Mouse (Mus musculus) CH12.LX (cell line): Measurements from ENCODE around the gene Lman2. TPM values are rescaled to one million over a fixed set of nuclear protein-coding genes. Genes with fewer than 3 reads are reported as not detected.

Experiments
- DNase-seq: peaks from one replicate; pipeline ENCODE4 v3.0.0-alpha.2; 2013; ENCODE audit errors: extremely low read depth
- H3K27ac ChIP-seq: 2 replicates; pipeline ENCODE4 v1.5.1; 2012; ENCODE audit warnings: low read depth, mild to moderate bottlenecking, control low read depth, moderate library complexity; ENCODE audit not compliant: insufficient read depth
- H3K27me3 ChIP-seq: replicated peaks from 2 replicates; pipeline ENCODE3; 2012; ENCODE audit warnings: inconsistent platforms
- H3K36me3 ChIP-seq, 2 experiments: replicated peaks in 1 of 2; 2 replicates each; pipeline versions ENCODE3 to v1.6.1; 2012; ENCODE audit warnings: inconsistent platforms in 1 of 2, low read length in 1 of 2, mild to moderate bottlenecking in 1 of 2, mixed read lengths in 1 of 2, moderate library complexity in 1 of 2; ENCODE audit not compliant: control insufficient read depth in 1 of 2, insufficient read depth in 1 of 2
- H3K4me1 ChIP-seq, 2 experiments: 2 replicates each; pipeline ENCODE4 v1.6.1; 2012; ENCODE audit warnings: inconsistent platforms in 1 of 2, moderate library complexity in 1 of 2; ENCODE audit not compliant: insufficient read depth in 2 of 2, control insufficient read depth in 1 of 2
- H3K4me2 ChIP-seq: 2 replicates; pipeline ENCODE4 v1.6.1; 2012; ENCODE audit warnings: low read depth, mild to moderate bottlenecking, control low read depth; ENCODE audit not compliant: poor library complexity, insufficient read depth, severe bottlenecking
- H3K4me3 ChIP-seq, 3 experiments: fragments of 150-350 bp in 1 of 3; sonication (generic) in 1 of 3; replicated peaks in 1 of 3; 2 replicates each; pipeline versions ENCODE3 to v1.5.1; 2011 to 2012; ENCODE audit warnings: low read depth in 2 of 3, low read length in 2 of 3, mild to moderate bottlenecking in 2 of 3, moderate library complexity in 2 of 3, control low read depth in 1 of 3, improper control_type of control experiment in 1 of 3, inconsistent platforms in 1 of 3, mixed read lengths in 1 of 3; ENCODE audit not compliant: poor library complexity in 1 of 3
- H3K79me2 ChIP-seq: replicated peaks from 2 replicates; pipeline ENCODE4 v1.6.1; 2012; ENCODE audit warnings: mild to moderate bottlenecking, moderate library complexity; ENCODE audit not compliant: control insufficient read depth, poor library complexity, insufficient read depth, severe bottlenecking; ENCODE audit errors: extremely low read depth
- H3K9ac ChIP-seq: 2 replicates; pipeline ENCODE4 v1.6.1; 2012; ENCODE audit warnings: low read depth, mild to moderate bottlenecking, control low read depth, moderate library complexity; ENCODE audit not compliant: insufficient read depth
- H3K9me3 ChIP-seq: replicated peaks from 2 replicates; pipeline ENCODE3; 2012; ENCODE audit warnings: low read length, inconsistent platforms, mixed read lengths
- CHD2 ChIP-seq: IDR thresholded peaks from 2 replicates; pipeline ENCODE4 v1.6.1; 2011; ENCODE audit warnings: low read length, improper control_type of control experiment
- CTCF ChIP-seq, 2 experiments: IDR thresholded peaks in 1 of 2; conservative IDR thresholded peaks in 1 of 2; 2 replicates each; pipeline ENCODE4 v1.5.1; 2011 to 2012; ENCODE audit warnings: low read depth in 2 of 2, low read length in 2 of 2, improper control_type of control experiment in 1 of 2, inconsistent platforms in 1 of 2, mild to moderate bottlenecking in 1 of 2, moderate library complexity in 1 of 2
- E2F4 ChIP-seq: IDR thresholded peaks from 2 replicates; pipeline ENCODE4 v1.6.1; 2011; ENCODE audit warnings: low read depth, low read length, improper control_type of control experiment; ENCODE audit not compliant: insufficient replicate concordance
- ELF1 ChIP-seq: IDR thresholded peaks from 2 replicates; pipeline ENCODE4 v1.6.1; 2014; ENCODE audit warnings: low read depth, mild to moderate bottlenecking, inconsistent platforms, low read length, improper control_type of control experiment
- EP300 ChIP-seq: IDR thresholded peaks from 2 replicates; pipeline ENCODE4 v1.6.1; 2011; ENCODE audit warnings: low read length, improper control_type of control experiment
- ETS1 ChIP-seq: conservative IDR thresholded peaks from 2 replicates; pipeline ENCODE4 v1.6.1; 2012; ENCODE audit warnings: low read depth, mild to moderate bottlenecking, inconsistent platforms, low read length, improper control_type of control experiment, moderate library complexity
- HCFC1 ChIP-seq: IDR thresholded peaks from 2 replicates; pipeline ENCODE4 v1.6.1; 2012; ENCODE audit warnings: low read depth, mild to moderate bottlenecking, inconsistent platforms, low read length, improper control_type of control experiment
- IRF4 ChIP-seq: IDR thresholded peaks from 2 replicates; pipeline ENCODE4 v1.6.1; 2014; ENCODE audit warnings: low read depth, mild to moderate bottlenecking, inconsistent platforms, low read length, improper control_type of control experiment
- JUN ChIP-seq: IDR thresholded peaks from 2 replicates; pipeline ENCODE4 v1.6.1; 2011; ENCODE audit warnings: low read depth, mild to moderate bottlenecking, low read length, improper control_type of control experiment, moderate library complexity; ENCODE audit not compliant: insufficient read depth
- KAT2A ChIP-seq: IDR thresholded peaks from 2 replicates; pipeline ENCODE4 v1.6.1; 2012; ENCODE audit warnings: low read length, improper control_type of control experiment, inconsistent platforms; ENCODE audit not compliant: insufficient replicate concordance
- MAFK ChIP-seq: IDR thresholded peaks from 2 replicates; pipeline ENCODE4 v1.6.1; 2011; ENCODE audit warnings: low read length, improper control_type of control experiment; ENCODE audit not compliant: insufficient replicate concordance
- MAX ChIP-seq: IDR thresholded peaks from 2 replicates; pipeline ENCODE4 v1.6.1; 2011; ENCODE audit warnings: low read length, improper control_type of control experiment
- MEF2A ChIP-seq: IDR thresholded peaks from 2 replicates; pipeline ENCODE4 v1.6.1; 2014; ENCODE audit warnings: low read depth, mild to moderate bottlenecking, inconsistent platforms, low read length, improper control_type of control experiment, borderline replicate concordance
- MXI1 ChIP-seq: IDR thresholded peaks from 2 replicates; pipeline ENCODE4 v1.6.1; 2011; ENCODE audit warnings: mild to moderate bottlenecking, low read depth, low read length, improper control_type of control experiment
- MYC ChIP-seq: IDR thresholded peaks from 2 replicates; pipeline ENCODE4 v1.6.1; 2011; ENCODE audit warnings: low read depth, mild to moderate bottlenecking, improper control_type of control experiment, low read length
- PAX5 ChIP-seq: IDR thresholded peaks from 2 replicates; pipeline ENCODE4 v1.6.1; 2012; ENCODE audit warnings: low read length, inconsistent platforms, mixed read lengths
- POLR2A ChIP-seq: IDR thresholded peaks from 2 replicates; pipeline ENCODE4 v1.6.1; 2011; ENCODE audit warnings: low read depth, mild to moderate bottlenecking, improper control_type of control experiment, low read length
- POLR2AphosphoS2 ChIP-seq: IDR thresholded peaks from 2 replicates; pipeline ENCODE4 v1.6.1; 2011; ENCODE audit warnings: low read depth, low read length, improper control_type of control experiment
- RAD21 ChIP-seq: IDR thresholded peaks from 2 replicates; pipeline ENCODE4 v1.6.1; 2011; ENCODE audit warnings: low read depth, mild to moderate bottlenecking, low read length, improper control_type of control experiment, moderate library complexity
- SIN3A ChIP-seq: IDR thresholded peaks from 2 replicates; pipeline ENCODE4 v1.6.1; 2012; ENCODE audit warnings: low read length, improper control_type of control experiment, inconsistent platforms
- SMC3 ChIP-seq: IDR thresholded peaks from 2 replicates; pipeline ENCODE4 v1.6.1; 2011; ENCODE audit warnings: low read depth, low read length, improper control_type of control experiment
- TBP ChIP-seq: conservative IDR thresholded peaks from 2 replicates; pipeline ENCODE4 v1.6.1; 2011; ENCODE audit warnings: low read depth, low read length, improper control_type of control experiment
- UBTF ChIP-seq: IDR thresholded peaks from 2 replicates; pipeline ENCODE4 v1.6.1; 2012; ENCODE audit warnings: low read depth, mild to moderate bottlenecking, inconsistent platforms, low read length, improper control_type of control experiment, moderate library complexity
- USF1 ChIP-seq: IDR thresholded peaks from 2 replicates; pipeline ENCODE4 v1.6.1; 2014; ENCODE audit warnings: low read depth, mild to moderate bottlenecking, inconsistent platforms, low read length, improper control_type of control experiment
- ZC3H11A ChIP-seq: IDR thresholded peaks from 2 replicates; pipeline ENCODE4 v1.6.1; 2012; ENCODE audit warnings: low read depth, mild to moderate bottlenecking, inconsistent platforms, low read length, improper control_type of control experiment
- ZNF384 ChIP-seq: IDR thresholded peaks from 2 replicates; pipeline ENCODE4 v1.6.1; 2012; ENCODE audit warnings: low read depth, low read length, improper control_type of control experiment, inconsistent platforms
- dilution Hi-C: fragments of 300-500 bp; cut with MboI; formaldehyde crosslinking; loops from 2 replicates; pipeline ENCODE4 v1.14.3; 2020; ENCODE audit warnings: low sequenced_read_pairs; ENCODE audit not compliant: extremely low pct_unique_long_range_greater_than_20kb, extremely low pct_ligation_motif_present
- in situ Hi-C: fragments of 300-500 bp; cut with MboI; formaldehyde crosslinking; loops from 3 replicates; pipeline ENCODE4 v1.14.3; 2019; ENCODE audit warnings: low sequenced_read_pairs, low pct_ligation_motif_present, low pct_unique_long_range_greater_than_20kb, mixed read lengths
- polyA plus RNA-seq: library from polyadenylated mRNA; unstranded; fragments of >175 nt; gene quantifications from 2 replicates; pipeline ENCODE4 v1.2.1, GENCODE M21; 2012; ENCODE audit warnings: low read depth; ENCODE audit not compliant: insufficient read length
- total RNA-seq, 2 experiments: library from RNA; depleted of rRNA; stranded (reverse); fragments of 300-350 nt in 1 of 2; fragments of >200 nt in 1 of 2; gene quantifications; 2 replicates each; pipeline ENCODE4 v1.2.3; 2012 to 2014

Gene Lman2
- total and polyA plus RNA-seq, 3 experiments, result 94.6 to 174 (median 126) TPM

- peaks cover 0 to 2% of the 10 kb centered on the region in 2 experiments; a peak in 1 of 4 replicates for H3K4me1 ChIP-seq
- no peaks in the 10 kb centered on the region for H3K36me3 ChIP-seq
- no peaks in the 10 kb centered on the region for H3K79me2 ChIP-seq
- H3K4me2 ChIP-seq, result no peak overlapping the region
- dilution Hi-C loops (no loop called here), in situ Hi-C loops (no loop called here)
- no peak overlapping the region for H3K9ac ChIP-seq
- peaks cover 17% of the 10 kb centered on the region for H3K27me3 ChIP-seq
- H3K27ac ChIP-seq, result no peak overlapping the region
- no peaks in the 10 kb centered on the region for H3K9me3 ChIP-seq
- DNase-seq, result peak; percentile 37
- TF ChIP-seq POLR2A (no peak), ELF1 (no peak), HCFC1 (no peak), POLR2AphosphoS2 (no peak), CTCF (conservative IDR thresholded peaks at IDR 0.05 in 1 of 2, IDR thresholded peaks at IDR 0.05 in 1 of 2; ENCODE audit: low read depth in 2 of 2, low read length in 2 of 2) (peak; percentile 47 to 64; a peak in 3 of 4 replicates), MYC (0 out of 2 replicates have a peak, but pooled peaks have one; percentile 51), RAD21 (peak; percentile 55), SMC3 (peak; percentile 59)
- TF ChIP-seq, all 38 proteins: peak for 4
- H3K4me3 ChIP-seq, result no peak overlapping the region
Observed at GRCm38 (mm10) chr13:55392933-55393332, 30.4 kb upstream of the Lman2 start.

GRCm38 (mm10) chr13:55391626-55392029, 29.0 kb upstream of the Lman2 start:
- H3K9ac ChIP-seq, result no peak overlapping the region
- peaks cover 0 to 2% of the 10 kb centered on the region in 2 experiments; a peak in 1 of 4 replicates for H3K4me1 ChIP-seq
- no peak overlapping the region for H3K4me3 ChIP-seq
- peaks cover 0 to 6% of the 10 kb centered on the region in 2 experiments for H3K36me3 ChIP-seq
- no peaks in the 10 kb centered on the region for H3K79me2 ChIP-seq
- no peak overlapping the region for H3K27ac ChIP-seq
- no peak for TF ChIP-seq IRF4
- no peak for TF ChIP-seq ETS1
- no peak for TF ChIP-seq ZNF384
- no peak for TF ChIP-seq EP300
- TF ChIP-seq MEF2A, result no peak
- no peak for TF ChIP-seq SMC3
- TF ChIP-seq E2F4, result no peak
- no peak for TF ChIP-seq UBTF
- TF ChIP-seq TBP, result no peak
- TF ChIP-seq PAX5, result no peak
- TF ChIP-seq MXI1, result no peak
- TF ChIP-seq MAX, result no peak
- no peak for TF ChIP-seq USF1
- no peak for TF ChIP-seq ZC3H11A
- TF ChIP-seq KAT2A, result no peak
- no peak for TF ChIP-seq JUN
- TF ChIP-seq MAFK, result no peak
- TF ChIP-seq CHD2, result no peak
- no peak for TF ChIP-seq SIN3A
- peaks cover 9% of the 10 kb centered on the region for H3K27me3 ChIP-seq
- no peak for DNase-seq
- in situ Hi-C loops, result no loop called here
- H3K9me3 ChIP-seq, result no peaks in the 10 kb centered on the region
- no peak overlapping the region for H3K4me2 ChIP-seq
- dilution Hi-C loops, result no loop called here
